Mouse (Mus musculus) megakaryocyte, embryonic 14.5 days (primary cell): ENCODE results near the gene Srebf1.

Experiments
- FLI1 ChIP-seq: IDR thresholded peaks from 2 replicates; pipeline ENCODE4 v1.6.1; 2012; ENCODE audit warnings: low read length, inconsistent platforms, mixed read lengths
- GATA1 ChIP-seq: IDR thresholded peaks from 3 replicates; pipeline ENCODE4 v1.6.1; 2012; ENCODE audit warnings: mixed read lengths, low read length, inconsistent platforms, borderline replicate concordance

GRCm38 (mm10) chr11:60228525-60228924 is 6.1 kb upstream of the Srebf1 start:
- TF ChIP-seq GATA1: no peak
- no peak for TF ChIP-seq FLI1
